Mouse (Mus musculus) kidney, embryonic 14.5 days (tissue): ENCODE results near the gene Btaf1. TPM values are rescaled to one million over a fixed set of nuclear protein-coding genes. Genes with fewer than 3 reads are reported as not detected.
A peak's percentile ranks its signal among the peaks of the same experiment; 100 is the strongest.

Experiments used
- ATAC-seq: fragments of 200-750 bp; cut with Nextera tagmentation; 2 replicates; pipeline ENCODE4 v1.8.0; 2017; ENCODE audit warnings: moderate number of reproducible peaks, mild to moderate bottlenecking, moderate TSS enrichment, moderate library complexity; ENCODE audit not compliant: low FRiP score, low TSS enrichment
- H3K27ac ChIP-seq: fragments of 300-500 bp; sonication (generic); 2 replicates; pipeline ENCODE4 v1.5.1; 2014; ENCODE audit warnings: low read depth, mild to moderate bottlenecking, low read length, moderate library complexity, mixed read lengths
- H3K27me3 ChIP-seq: fragments of 300-500 bp; sonication (generic); 2 replicates; pipeline ENCODE4 v1.6.1; 2014; ENCODE audit warnings: mild to moderate bottlenecking, low read length; ENCODE audit not compliant: control insufficient read depth, insufficient read depth
- H3K36me3 ChIP-seq: fragments of 300-500 bp; sonication (generic); 2 replicates; pipeline ENCODE4 v1.6.1; 2014; ENCODE audit warnings: low read length, mixed read lengths; ENCODE audit not compliant: control insufficient read depth, insufficient read depth
- H3K4me1 ChIP-seq: fragments of 300-500 bp; sonication (generic); 2 replicates; pipeline ENCODE4 v1.6.1; 2014; ENCODE audit warnings: low read length, mixed read lengths; ENCODE audit not compliant: control insufficient read depth, insufficient read depth
- H3K4me2 ChIP-seq: fragments of 300-500 bp; sonication (generic); replicated peaks from 2 replicates; pipeline ENCODE4 v1.6.1; 2014; ENCODE audit warnings: low read depth, mild to moderate bottlenecking, low read length
- H3K4me3 ChIP-seq: fragments of 300-500 bp; sonication (generic); 2 replicates; pipeline ENCODE4 v1.5.1; 2014; ENCODE audit warnings: mild to moderate bottlenecking, low read length
- H3K9ac ChIP-seq: fragments of 300-500 bp; sonication (generic); 2 replicates; pipeline ENCODE4 v1.6.1; 2014; ENCODE audit warnings: low read depth, mild to moderate bottlenecking, low read length, moderate library complexity
- H3K9me3 ChIP-seq: fragments of 300-500 bp; sonication (generic); 2 replicates; pipeline ENCODE4 v1.6.1; 2016; ENCODE audit warnings: low read length; ENCODE audit not compliant: control insufficient read depth
- WGBS: fragments of 180-500 bp; shearing (Covaris S2); extraction: QIAGEN DNeasy Blood & Tissue Kit; methylation state at CpG from one replicate; pipeline ENCODE4 v1.1.7; 2014; 5-methylcytosine and 5-hydroxymethylcytosine counted together
- polyA plus RNA-seq: library from polyadenylated mRNA; unstranded; fragments of >200 nt; fragmentation: Nextera tagmentation; extraction: Ambion mirVana; gene quantifications from 2 replicates; pipeline ENCODE4 v1.2.1, GENCODE M21; 2014

Btaf1 gene
- polyA plus RNA-seq, 1 experiment from 2014 or later: 19.0 TPM

- H3K27ac ChIP-seq: no peak overlapping the region
- H3K4me3 ChIP-seq: no peak overlapping the region
- H3K36me3 ChIP-seq: peaks cover 76% of the 10 kb centered on the region
- H3K9ac ChIP-seq: no peak overlapping the region
- no peak for ATAC-seq
- WGBS: 90% methylated on average over 5 of the region's 5 CpGs
- no peaks in the 10 kb centered on the region for H3K27me3 ChIP-seq
- H3K4me2 ChIP-seq: no peak overlapping the region
- H3K4me1 ChIP-seq: no peaks in the 10 kb centered on the region
- H3K9me3 ChIP-seq: no peaks in the 10 kb centered on the region
Measured at GRCm38 (mm10) chr19:37004557-37004956, 78.7 kb downstream of the Btaf1 start.

DNA sequence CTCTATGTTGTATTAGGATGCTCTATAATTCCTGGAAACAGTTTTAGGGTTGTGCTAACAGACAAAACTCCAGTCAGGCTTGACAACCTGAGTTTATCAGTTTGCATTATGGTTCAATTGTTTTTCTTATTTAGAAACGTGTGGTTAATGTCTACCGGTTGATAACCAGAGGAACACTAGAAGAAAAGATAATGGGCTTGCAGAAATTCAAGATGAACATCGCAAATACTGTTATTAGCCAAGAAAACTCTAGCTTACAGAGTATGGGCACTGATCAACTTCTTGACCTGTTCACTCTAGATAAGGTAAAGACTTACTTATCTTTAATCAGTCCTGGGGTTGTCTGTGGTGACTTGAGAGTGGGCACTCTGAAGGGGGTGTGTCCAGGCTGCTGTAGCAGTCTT, 84.0 kb downstream of the Btaf1 start:
- ATAC-seq: no peak
- peaks cover 78% of the 10 kb centered on the region for H3K36me3 ChIP-seq
- no peak overlapping the region for H3K4me2 ChIP-seq
- H3K27me3 ChIP-seq: no peaks in the 10 kb centered on the region
- 94% methylated on average over 3 of the region's 3 CpGs for WGBS
- no peaks in the 10 kb centered on the region for H3K4me1 ChIP-seq
- H3K9ac ChIP-seq: no peak overlapping the region
- no peak overlapping the region for H3K27ac ChIP-seq
- no peak overlapping the region for H3K4me3 ChIP-seq
- no peaks in the 10 kb centered on the region for H3K9me3 ChIP-seq

GRCm38 (mm10) chr19:37013461-37013860, 87.6 kb downstream of the Btaf1 start:
- H3K27me3 ChIP-seq: no peaks in the 10 kb centered on the region
- WGBS: 94% methylated on average over 6 of the region's 6 CpGs
- H3K4me3 ChIP-seq: no peak overlapping the region
- H3K27ac ChIP-seq: no peak overlapping the region
- no peaks in the 10 kb centered on the region for H3K4me1 ChIP-seq
- peaks cover 53% of the 10 kb centered on the region for H3K36me3 ChIP-seq
- H3K9me3 ChIP-seq: peaks cover 5% of the 10 kb centered on the region; the same call in 1 of the 2 replicates
- H3K4me2 ChIP-seq: no peak overlapping the region
- H3K9ac ChIP-seq: no peak overlapping the region
- no peak for ATAC-seq

GRCm38 (mm10) chr19:37014173-37014939, 88.5 kb downstream of the Btaf1 start:
- Histone ChIP-seq H3K27me3 (no peaks in the 10 kb centered on the region), H3K27ac (no peak overlapping the region), H3K36me3 (peaks cover 44% of the 10 kb centered on the region), H3K9ac (no peak overlapping the region), H3K9me3 (peaks cover 5% of the 10 kb centered on the region; the same call in 1 of the 2 replicates), H3K4me2 (no peak overlapping the region), H3K4me1 (no peaks in the 10 kb centered on the region), H3K4me3 (no peak overlapping the region)
- 67% methylated on average over 8 of the region's 8 CpGs for WGBS
- ATAC-seq: no peak

GRCm38 (mm10) chr19:37016890-37017289, 91.0 kb downstream of the Btaf1 start:
- peaks cover 18% of the 10 kb centered on the region for H3K36me3 ChIP-seq
- no peak overlapping the region for H3K4me3 ChIP-seq
- H3K4me1 ChIP-seq: no peaks in the 10 kb centered on the region
- 97% methylated on average over 6 of the region's 6 CpGs for WGBS
- no peak overlapping the region for H3K27ac ChIP-seq
- no peak for ATAC-seq
- H3K4me2 ChIP-seq: no peak overlapping the region
- H3K9me3 ChIP-seq: peaks cover 5% of the 10 kb centered on the region; the same call in 1 of the 2 replicates
- H3K9ac ChIP-seq: no peak overlapping the region
- no peaks in the 10 kb centered on the region for H3K27me3 ChIP-seq

GRCm38 (mm10) chr19:37018411-37018810, 92.5 kb downstream of the Btaf1 start:
- Histone ChIP-seq H3K4me1 (no peaks in the 10 kb centered on the region), H3K27ac (no peak overlapping the region), H3K9me3 (peaks cover 5% of the 10 kb centered on the region; the same call in 1 of the 2 replicates), H3K27me3 (no peaks in the 10 kb centered on the region), H3K9ac (0 out of 2 replicates have a peak overlapping the region, but pooled peaks have one; percentile 23), H3K36me3 (peaks cover 4% of the 10 kb centered on the region; the same call in 1 of the 2 replicates), H3K4me2 (peak overlapping the region; percentile 40), H3K4me3 (peak overlapping the region; percentile 36)
- peak; percentile 95 for ATAC-seq
- WGBS: 4% methylated on average over 26 of the region's 26 CpGs

DNA sequence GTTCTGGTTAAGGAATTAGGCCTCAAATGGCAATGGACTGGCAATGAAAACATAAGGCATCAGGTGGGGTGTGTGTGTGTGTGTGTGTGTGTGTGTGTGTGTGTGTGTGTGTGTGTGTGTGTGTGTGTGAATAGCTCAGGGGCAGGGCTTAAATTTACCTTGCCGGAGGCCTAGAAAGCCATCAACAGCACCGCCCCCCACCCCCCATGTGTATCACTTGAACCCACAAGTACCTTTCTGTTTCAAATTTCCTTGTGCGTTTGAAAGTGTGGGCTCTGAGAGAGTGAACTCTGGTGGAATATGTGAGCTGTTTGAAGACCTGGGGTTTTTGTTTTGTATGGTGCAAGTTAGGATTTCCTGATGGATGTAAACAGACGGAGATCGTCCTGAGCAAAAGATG, 93.1 kb downstream of the Btaf1 start:
- H3K4me2 ChIP-seq: peak overlapping the region; percentile 40
- no peak for ATAC-seq
- H3K9me3 ChIP-seq: peaks cover 5% of the 10 kb centered on the region; the same call in 1 of the 2 replicates
- peak overlapping the region; percentile 36 for H3K4me3 ChIP-seq
- no peaks in the 10 kb centered on the region for H3K4me1 ChIP-seq
- H3K36me3 ChIP-seq: no peaks in the 10 kb centered on the region
- no peak overlapping the region for H3K27ac ChIP-seq
- no peaks in the 10 kb centered on the region for H3K27me3 ChIP-seq
- WGBS: 49% methylated on average over 5 of the region's 5 CpGs
- H3K9ac ChIP-seq: 0 out of 2 replicates have a peak overlapping the region, but pooled peaks have one; percentile 23

DNA sequence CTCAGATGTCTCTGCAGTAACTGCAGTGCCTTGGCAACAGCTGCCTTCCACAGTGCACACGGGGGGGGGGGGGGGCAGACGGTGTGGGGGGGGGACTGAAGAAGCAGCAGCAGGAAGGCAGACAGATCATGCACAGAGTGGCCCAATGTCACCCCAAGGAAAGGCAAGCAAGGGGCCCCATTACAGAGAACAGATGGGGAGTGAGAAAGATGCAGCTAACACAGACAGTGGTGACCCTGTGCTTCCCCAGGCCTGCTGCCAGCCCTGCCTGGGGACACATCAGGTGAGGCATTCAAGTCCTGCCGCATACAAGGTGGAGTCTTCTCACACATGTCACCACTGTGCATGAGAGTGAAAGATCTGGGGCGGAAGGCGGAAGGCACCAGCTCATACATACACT, 94.7 kb downstream of the Btaf1 start:
- Histone ChIP-seq H3K27me3 (no peaks in the 10 kb centered on the region), H3K4me1 (no peaks in the 10 kb centered on the region), H3K4me2 (no peak overlapping the region), H3K27ac (no peak overlapping the region), H3K36me3 (no peaks in the 10 kb centered on the region), H3K4me3 (no peak overlapping the region), H3K9ac (no peak overlapping the region), H3K9me3 (peaks cover 5% of the 10 kb centered on the region; the same call in 1 of the 2 replicates)
- 68% methylated on average over 5 of the region's 5 CpGs for WGBS
- no peak for ATAC-seq

DNA sequence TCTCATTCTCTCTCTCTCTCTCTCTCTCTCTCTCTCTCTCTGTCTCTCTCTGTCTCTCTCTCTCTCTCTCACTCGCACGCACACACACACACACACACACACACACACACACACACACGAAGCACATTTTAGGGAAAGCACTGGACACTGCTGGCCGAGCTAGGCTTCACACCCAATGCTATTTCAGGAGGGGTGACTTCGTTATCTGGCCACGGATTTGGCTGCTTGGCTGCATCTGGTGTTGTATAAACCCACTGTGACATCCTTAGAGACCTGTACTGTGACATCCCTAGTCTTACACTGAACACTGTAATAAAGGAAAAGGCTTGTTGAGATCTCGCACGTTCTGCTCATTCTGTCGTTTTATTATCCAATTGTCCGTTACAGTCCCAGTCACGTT, 95.1 kb downstream of the Btaf1 start:
- WGBS: 83% methylated on average over 10 of the region's 11 CpGs
- Histone ChIP-seq H3K4me3 (no peak overlapping the region), H3K9me3 (peaks cover 2% of the 10 kb centered on the region; the same call in 1 of the 2 replicates), H3K4me2 (no peak overlapping the region), H3K27me3 (no peaks in the 10 kb centered on the region), H3K27ac (no peak overlapping the region), H3K36me3 (no peaks in the 10 kb centered on the region), H3K9ac (no peak overlapping the region), H3K4me1 (no peaks in the 10 kb centered on the region)
- no peak for ATAC-seq
